Mouse (Mus musculus) midbrain, postnatal 0 days (tissue): Measurements from ENCODE around the gene Awat2. TPM values are rescaled to one million over a fixed set of nuclear protein-coding genes. Genes with fewer than 3 reads are reported as not detected.

Source experiments
- ATAC-seq: fragments of 200-750 bp; cut with Nextera tagmentation; 2 replicates; pipeline ENCODE4 v1.8.0; 2017; ENCODE audit warnings: moderate number of reproducible peaks, mild to moderate bottlenecking, moderate TSS enrichment, moderate library complexity; ENCODE audit not compliant: low FRiP score
- DNase-seq: peaks from one replicate; pipeline ENCODE4 v3.0.0-alpha.2; 2015; ENCODE audit warnings: low spot score
- H3K27ac ChIP-seq: fragments of 300-500 bp; sonication (generic); 2 replicates; pipeline ENCODE4 v1.5.1; 2014; ENCODE audit warnings: low read depth, mild to moderate bottlenecking, low read length, mixed read lengths
- H3K27me3 ChIP-seq: fragments of 300-500 bp; sonication (generic); 2 replicates; pipeline ENCODE4 v1.6.1; 2014; ENCODE audit warnings: low read length, control low read depth, mixed read lengths; ENCODE audit not compliant: insufficient read depth
- H3K36me3 ChIP-seq: fragments of 300-500 bp; sonication (generic); 2 replicates; pipeline ENCODE4 v1.6.1; 2014; ENCODE audit warnings: low read length, control low read depth, mixed read lengths; ENCODE audit not compliant: insufficient read depth
- H3K4me1 ChIP-seq: fragments of 300-500 bp; sonication (generic); 2 replicates; pipeline ENCODE4 v1.6.1; 2014; ENCODE audit warnings: mild to moderate bottlenecking, control low read depth, antibody characterized with exemption, low read length, mixed read lengths; ENCODE audit not compliant: insufficient read depth
- H3K4me2 ChIP-seq: fragments of 300-500 bp; sonication (generic); 2 replicates; pipeline ENCODE4 v1.6.1; 2014; ENCODE audit warnings: low read depth, mild to moderate bottlenecking, low read length, mixed read lengths; ENCODE audit not compliant: poor library complexity, severe bottlenecking
- H3K4me3 ChIP-seq: fragments of 300-500 bp; sonication (generic); 2 replicates; pipeline ENCODE4 v1.5.1; 2014; ENCODE audit warnings: low read depth, mild to moderate bottlenecking, low read length, moderate library complexity
- H3K9ac ChIP-seq: fragments of 300-500 bp; sonication (generic); replicated peaks from 2 replicates; pipeline ENCODE4 v1.6.1; 2014; ENCODE audit warnings: mild to moderate bottlenecking, low read length, moderate library complexity, mixed read lengths; ENCODE audit not compliant: poor library complexity, severe bottlenecking
- H3K9me3 ChIP-seq: fragments of 300-500 bp; sonication (generic); 2 replicates; pipeline ENCODE4 v1.6.1; 2016; ENCODE audit warnings: low read length, control low read depth
- CTCF ChIP-seq: IDR thresholded peaks from 2 replicates; pipeline ENCODE4 v1.5.1; 2016; ENCODE audit warnings: antibody characterized with exemption, mild to moderate bottlenecking
- whole genome bisulfite sequencing: fragments of 180-500 bp; shearing (Covaris S2); extraction: QIAGEN DNeasy Blood & Tissue Kit; methylation state at CpG from one replicate; pipeline ENCODE4 v1.1.7; 2014; 5-methylcytosine and 5-hydroxymethylcytosine counted together
- polyA plus RNA-seq: library from polyadenylated mRNA; unstranded; fragments of >200 nt; fragmentation: Nextera tagmentation; extraction: Ambion mirVana; gene quantifications from 2 replicates; pipeline ENCODE4 v1.2.1, GENCODE M21; 2015
- total RNA-seq: library from RNA; depleted of rRNA; stranded (reverse); fragments of >200 nt; gene quantifications from 2 replicates; pipeline ENCODE4 v1.2.3, GENCODE M21; 2014

Gene Awat2
- total and polyA plus RNA-seq, 2 experiments from 2014 or later = not detected

DNA sequence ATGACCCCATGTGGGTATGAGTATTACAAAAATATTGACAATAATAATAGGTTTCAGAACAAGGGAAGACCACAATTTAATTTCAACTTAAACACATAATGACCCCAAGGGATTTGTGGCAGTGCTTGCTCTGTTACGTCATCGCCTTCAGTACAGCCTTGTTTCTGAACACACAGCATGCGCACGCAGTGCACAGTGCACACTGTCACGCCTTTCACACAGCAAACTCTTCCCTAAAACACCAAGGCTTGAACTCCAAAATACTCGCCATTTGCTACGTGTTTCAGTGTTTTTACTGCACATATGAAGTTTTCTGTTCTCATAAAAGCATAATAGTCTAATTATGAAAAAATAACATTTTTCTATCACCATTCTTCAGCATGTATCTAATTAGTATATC is 1.0 kb upstream of the Awat2 start:
- H3K9ac ChIP-seq = no peak overlapping the region
- ATAC-seq (no peak), DNase-seq (no peak)
- no peaks in the 10 kb centered on the region for H3K27me3 ChIP-seq
- no peaks in the 10 kb centered on the region for H3K9me3 ChIP-seq
- WGBS = 88% methylated on average over 7 of the region's 7 CpGs
- no peak for TF ChIP-seq CTCF
- no peak overlapping the region for H3K27ac ChIP-seq
- H3K4me2 ChIP-seq = no peak overlapping the region
- H3K36me3 ChIP-seq = no peaks in the 10 kb centered on the region
- H3K4me1 ChIP-seq = no peaks in the 10 kb centered on the region
- H3K4me3 ChIP-seq = no peak overlapping the region

GRCm38 (mm10) chrX:100432311-100432710 is 10.2 kb downstream of the Awat2 start:
- Histone ChIP-seq H3K27ac (no peak overlapping the region), H3K9ac (no peak overlapping the region), H3K4me1 (no peaks in the 10 kb centered on the region), H3K27me3 (peaks cover 9% of the 10 kb centered on the region; the same call in 1 of the 2 replicates), H3K9me3 (no peaks in the 10 kb centered on the region), H3K4me3 (no peak overlapping the region), H3K36me3 (no peaks in the 10 kb centered on the region), H3K4me2 (no peak overlapping the region)
- 74% methylated on average over 3 of the region's 3 CpGs for WGBS
- TF ChIP-seq CTCF = no peak
- ATAC-seq (no peak), DNase-seq (no peak)

GRCm38 (mm10) chrX:100428693-100429092 is 13.8 kb downstream of the Awat2 start, which contains the start of gene Otud6a:
Gene Otud6a (plus strand): TSS chrX:100429013.
- H3K27me3 ChIP-seq = peaks cover 6% of the 10 kb centered on the region; the same call in 1 of the 2 replicates
- H3K9me3 ChIP-seq = no peaks in the 10 kb centered on the region
- H3K4me1 ChIP-seq = no peaks in the 10 kb centered on the region
- DNase-seq (no peak), ATAC-seq (no peak)
- WGBS = 90% methylated on average over 21 of the region's 21 CpGs
- H3K27ac ChIP-seq = no peak within 1 kb of the TSS
- TF ChIP-seq CTCF = no peak
- no peaks in the 10 kb centered on the region for H3K36me3 ChIP-seq
- H3K4me3 ChIP-seq = no peak within 1 kb of the TSS
- H3K4me2 ChIP-seq = no peak within 1 kb of the TSS
- H3K9ac ChIP-seq = no peak within 1 kb of the TSS

GRCm38 (mm10) chrX:100409245-100409644 is 33.3 kb downstream of the Awat2 start:
- no peaks in the 10 kb centered on the region for H3K27me3 ChIP-seq
- H3K36me3 ChIP-seq = no peaks in the 10 kb centered on the region
- no peak overlapping the region for H3K4me3 ChIP-seq
- ATAC-seq (no peak), DNase-seq (no peak)
- no peak overlapping the region for H3K27ac ChIP-seq
- H3K9me3 ChIP-seq = no peaks in the 10 kb centered on the region
- 78% methylated on average over 1 of the region's 1 CpGs for WGBS
- H3K4me2 ChIP-seq = no peak overlapping the region
- TF ChIP-seq CTCF = no peak
- H3K4me1 ChIP-seq = no peaks in the 10 kb centered on the region
- no peak overlapping the region for H3K9ac ChIP-seq

DNA sequence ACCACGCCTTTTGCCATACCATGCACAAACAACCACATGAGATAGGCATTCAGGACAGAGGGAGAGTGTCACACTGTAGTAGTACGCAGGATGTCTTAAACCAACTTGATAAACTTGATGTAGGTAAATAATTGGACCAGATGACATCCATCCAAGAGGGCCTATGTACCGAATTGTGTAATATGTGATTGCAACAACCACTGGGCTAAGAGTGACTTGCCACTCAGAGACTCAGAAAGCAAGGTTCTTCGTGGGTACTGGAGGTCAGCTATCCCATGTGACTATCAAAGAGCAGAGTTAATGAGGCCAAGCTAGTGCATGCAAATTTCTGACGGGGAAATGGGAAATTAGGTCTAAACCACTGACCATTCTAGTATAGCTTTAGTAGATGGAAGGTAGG is 40.9 kb downstream of the Awat2 start:
- no peak overlapping the region for H3K9ac ChIP-seq
- no peaks in the 10 kb centered on the region for H3K36me3 ChIP-seq
- ATAC-seq = no peak
- no peaks in the 10 kb centered on the region for H3K9me3 ChIP-seq
- no peaks in the 10 kb centered on the region for H3K27me3 ChIP-seq
- H3K4me1 ChIP-seq = no peaks in the 10 kb centered on the region
- 83% methylated on average over 5 of the region's 5 CpGs for WGBS
- no peak overlapping the region for H3K27ac ChIP-seq
- no peak for TF ChIP-seq CTCF
- H3K4me2 ChIP-seq = no peak overlapping the region
- no peak overlapping the region for H3K4me3 ChIP-seq
- DNase-seq = no peak

DNA sequence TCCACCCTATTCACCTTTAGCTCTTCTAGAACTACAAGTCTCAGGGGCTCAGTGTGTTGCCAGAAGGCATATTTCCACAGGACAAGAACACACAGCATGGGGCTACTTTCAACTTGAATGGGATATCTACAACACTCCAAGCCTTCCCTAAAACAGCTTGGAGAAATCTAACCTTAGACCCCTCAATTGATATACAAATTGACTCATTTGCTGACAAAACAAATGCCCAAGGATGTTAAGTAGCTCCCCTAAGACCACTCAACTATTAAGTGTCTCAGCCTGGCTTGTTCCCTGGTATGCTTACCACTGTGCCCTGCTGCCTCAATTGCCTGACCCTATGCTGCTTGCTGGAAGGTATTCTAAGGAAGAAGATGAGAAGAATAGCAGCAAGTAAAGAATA is 41.6 kb downstream of the Awat2 start:
- Histone ChIP-seq H3K27ac (no peak overlapping the region), H3K27me3 (no peaks in the 10 kb centered on the region; the same call in 1 of the 2 replicates), H3K9me3 (no peaks in the 10 kb centered on the region), H3K9ac (no peak overlapping the region), H3K36me3 (no peaks in the 10 kb centered on the region), H3K4me2 (no peak overlapping the region), H3K4me3 (no peak overlapping the region), H3K4me1 (no peaks in the 10 kb centered on the region)
- no peak for ATAC-seq
- no peak for TF ChIP-seq CTCF
- DNase-seq = no peak
